Mouse (Mus musculus) liver, postnatal 0 days (tissue): ENCODE data around the gene Prrx2.

Experiments used
- CTCF ChIP-seq: sonication (generic); IDR thresholded peaks from 2 replicates; pipeline ENCODE4 v1.5.1; 2016; ENCODE audit warnings: antibody characterized with exemption, low read depth
- EP300 ChIP-seq: IDR thresholded peaks from 2 replicates; pipeline ENCODE4 v1.6.1; 2016; ENCODE audit warnings: antibody characterized with exemption, low read depth, mild to moderate bottlenecking

DNA sequence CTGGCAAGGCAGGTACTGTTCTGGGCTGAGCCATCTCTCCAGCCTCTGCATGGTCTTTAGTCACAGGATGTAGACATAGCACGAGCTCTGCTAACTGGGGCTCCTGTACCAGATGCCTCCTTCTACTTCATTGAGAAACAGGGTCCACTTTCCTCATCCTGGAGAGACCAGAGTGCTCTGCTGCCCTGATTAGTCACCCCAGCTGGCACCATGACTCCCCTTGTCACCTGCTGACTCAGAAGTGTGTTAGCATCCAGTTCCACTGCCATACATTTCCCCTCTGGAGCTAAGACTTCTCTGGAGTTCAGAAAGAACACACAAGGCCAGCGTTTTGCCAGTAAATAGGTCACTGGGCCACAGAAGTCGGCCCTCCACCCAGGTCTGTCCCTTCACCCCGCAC lies 90.4 kb downstream of the Prrx2 start:
- TF ChIP-seq CTCF, result no peak
- TF ChIP-seq EP300, result no peak
